Mouse (Mus musculus) neutrophil, adult 65 days (primary cell): ENCODE data around the gene Pde5a. TPM values are rescaled to one million over a fixed set of nuclear protein-coding genes. Genes with fewer than 3 reads are reported as not detected.

ENCODE experiments used
- total RNA-seq: library from RNA; stranded (reverse); gene quantifications from 2 replicates; pipeline ENCODE4 v1.2.4, GENCODE M21; 2023

The Pde5a gene
- total RNA-seq, result 1.3 and 1.7 TPM in 2 replicates

GRCm38 (mm10) chr3:122728852-122729600 lies at the start of gene Pde5a:
TSS of gene Pde5a (plus strand) at chr3:122728947.

GRCm38 (mm10) chr3:122894772-122895171 lies 166.0 kb downstream of the Pde5a start, which contains the start of gene Fabp2:
TSS of gene Fabp2 (plus strand) at chr3:122895072.

Other genes with a start within 250 kb of the Pde5a start
- 8.6 and 12.4 TPM in 2 replicates for gene Fnbp1l, start 109.2 kb upstream of the Pde5a start, total RNA-seq
- not detected in 2 replicates for gene Fabp2, start 166.1 kb downstream of the Pde5a start, total RNA-seq
- gene Gm10959, start 190.4 kb downstream of the Pde5a start, total RNA-seq, result not detected in 2 replicates
- 49.7 and 61.6 TPM in 2 replicates for gene 1810037I17Rik, start 195.3 kb downstream of the Pde5a start, total RNA-seq